Mouse (Mus musculus): ENCODE measurements at regions not wholly inside any gene's neighbourhood (a gene's known extent, or its start where the extent isn't known, plus 50 kb on each side); places are given as distances from the start of the nearest gene placed in this dataset.

- TF ChIP-seq POLR2A (IDR thresholded peaks at IDR 0.05; ENCODE audit: low read depth, low read length) (no peak), CTCF (IDR thresholded peaks at IDR 0.05; ENCODE audit: extremely low read depth, insufficient read length, insufficient replicate concordance, low read depth, low read length) (no peak)
Observed at GRCm38 (mm10) chr16:86318898-86319297, 417.3 kb upstream of the Adamts5 start.
